Mouse (Mus musculus): ENCODE measurements around the gene Wnt10a.

DNA sequence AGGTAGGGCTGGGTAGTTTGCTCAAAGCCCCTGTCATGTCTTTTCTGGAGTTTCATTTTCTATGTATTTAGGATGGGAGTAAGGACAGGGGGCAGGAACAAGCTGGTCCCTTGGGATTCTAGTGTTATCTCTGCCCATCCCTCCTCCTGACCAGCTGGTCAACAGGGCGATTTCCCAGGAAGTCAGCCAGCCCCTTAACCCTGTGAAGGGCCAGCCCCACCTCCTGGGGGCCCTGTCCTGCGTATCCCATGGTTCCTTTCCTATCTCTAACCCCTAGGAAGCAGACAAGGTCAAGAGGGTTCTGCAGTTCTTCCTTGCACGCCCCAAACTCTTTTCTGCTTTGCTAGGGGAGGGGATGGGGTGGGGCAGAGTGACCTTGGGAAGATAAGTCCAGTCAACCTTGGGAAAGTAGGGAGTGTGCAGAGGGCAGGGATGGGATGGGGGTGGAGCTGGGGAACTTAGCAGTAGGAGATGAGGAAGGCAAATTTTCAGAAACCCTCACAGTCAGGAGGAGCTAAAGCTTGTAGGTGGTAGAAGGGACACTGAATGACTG is 12.3 kb upstream of the Wnt10a start:
- TF ChIP-seq EP300 (IDR thresholded peaks at IDR 0.05; ENCODE audit: low read length) (no peak), CTCF (conservative IDR thresholded peaks at IDR 0.05 in 1 of 2, IDR thresholded peaks at IDR 0.05 in 1 of 2; ENCODE audit: low read depth in 2 of 2, low read length in 2 of 2) (no peak), SIN3A (IDR thresholded peaks at IDR 0.05; ENCODE audit: low read length) (no peak), MAX (IDR thresholded peaks at IDR 0.05; ENCODE audit: low read length) (no peak), MEF2A (IDR thresholded peaks at IDR 0.05; ENCODE audit: borderline replicate concordance, low read depth, low read length) (no peak), ELF1 (IDR thresholded peaks at IDR 0.05; ENCODE audit: low read depth, low read length) (no peak), POLR2A (IDR thresholded peaks at IDR 0.05; ENCODE audit: low read depth, low read length) (no peak)

All from CH12.LX (cell line).